In the genomic region with DNA sequence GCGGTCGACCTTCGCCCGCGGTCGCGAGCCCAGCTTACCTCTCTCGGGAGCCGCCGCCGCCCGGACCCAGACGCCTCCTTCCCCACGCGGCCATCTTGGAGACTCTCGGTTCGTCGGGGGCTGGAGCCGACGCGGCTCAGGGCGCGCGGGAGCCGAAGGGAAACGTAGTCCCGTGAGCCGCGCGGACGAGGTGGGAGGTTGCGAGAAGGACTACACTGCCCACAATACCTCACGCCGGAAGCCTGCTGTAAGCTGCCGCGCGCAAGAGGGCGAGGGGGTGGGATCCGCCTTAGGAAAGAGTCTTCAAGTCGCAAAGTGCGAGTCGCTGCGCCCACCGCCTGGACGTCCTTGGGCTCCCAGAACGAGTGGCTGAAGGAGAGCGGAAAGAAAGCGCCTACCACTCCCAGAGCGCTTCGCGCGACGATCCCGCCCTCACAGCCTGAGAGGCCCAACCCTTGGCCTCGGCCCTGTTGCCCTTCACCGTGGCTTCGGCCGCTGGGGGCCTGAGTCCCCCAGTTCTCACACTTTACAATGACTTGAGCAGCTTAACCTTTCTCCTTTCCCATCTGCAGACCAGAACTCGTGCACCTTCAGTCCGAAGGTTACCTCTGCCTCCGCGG, we compare ENCODE assay signal across 8 mouse cellular contexts. TPM values are rescaled to one million over a fixed set of nuclear protein-coding genes. Genes with fewer than 3 reads are reported as not detected.
DNase-seq lines count a peak whose midpoint lies in the region; ATAC-seq and TF ChIP-seq lines count a peak whose summit lies in the region.

Tmem11 (minus strand) TSS at position 598 of the 620 bp plus-strand sequence.

- DNase-seq in 3T3-L1 (ENCODE audit: low read depth, low spot score): peak; percentile 96
- DNase-seq in adrenal gland, postnatal 4 days (ENCODE audit: low spot score in 2 of 2): peak; percentile 83 to 90
- peak; percentile 99 for DNase-seq in embryonic facial prominence, embryonic 14.5 days (ENCODE audit: low spot score)
- DNase-seq in heart, adult 2 months: peak; percentile 92 to 97
- peak; percentile 96 to 97 for DNase-seq in kidney, adult 8-10 months
- peak; percentile 89 to 95 for DNase-seq in spleen, postnatal 10 days (ENCODE audit: low spot score in 2 of 2)

- TF ChIP-seq CTCF in heart, adult 2 months (IDR thresholded peaks at IDR 0.05): peak; percentile 38

- H3K4me2 ChIP-seq in embryonic facial prominence, embryonic 14.5 days (ENCODE audit: low read depth, low read length): peak within 1 kb of the TSS; percentile 85
- H3K4me2 ChIP-seq in limb, embryonic 13.5 days (replicated peaks): peak within 1 kb of the TSS; percentile 74
- peak within 1 kb of the TSS; percentile 82 for H3K4me2 ChIP-seq in midbrain, embryonic 16.5 days (ENCODE audit: low read length)

- H3K4me3 ChIP-seq in embryonic facial prominence, embryonic 14.5 days (ENCODE audit: low read depth, low read length): peak within 1 kb of the TSS; percentile 91
- peak within 1 kb of the TSS; percentile 99 for H3K4me3 ChIP-seq in heart, adult 2 months
- H3K4me3 ChIP-seq in limb, embryonic 13.5 days: peak within 1 kb of the TSS; percentile 97
- H3K4me3 ChIP-seq in midbrain, embryonic 16.5 days (ENCODE audit: low read depth, low read length): peak within 1 kb of the TSS; percentile 71

- no peaks in the 10 kb centered on the region for H3K27me3 ChIP-seq in embryonic facial prominence, embryonic 14.5 days (replicated peaks; ENCODE audit: control insufficient read depth, insufficient read depth, low read length)
- no peaks in the 10 kb centered on the region for H3K27me3 ChIP-seq in heart, adult 2 months (ENCODE audit: control insufficient read depth, insufficient read depth, low read length)
- no peaks in the 10 kb centered on the region for H3K27me3 ChIP-seq in limb, embryonic 13.5 days
- no peaks in the 10 kb centered on the region for H3K27me3 ChIP-seq in midbrain, embryonic 16.5 days (ENCODE audit: control insufficient read depth, insufficient read depth, low read depth, low read length)

- H3K27ac ChIP-seq in embryonic facial prominence, embryonic 14.5 days (replicated peaks; ENCODE audit: low read depth, low read length): peak within 1 kb of the TSS; percentile 96
- peak within 1 kb of the TSS; percentile 93 for H3K27ac ChIP-seq in heart, adult 2 months
- H3K27ac ChIP-seq in limb, embryonic 13.5 days: peak within 1 kb of the TSS; percentile 95
- H3K27ac ChIP-seq in midbrain, embryonic 16.5 days (ENCODE audit: low read length): peak within 1 kb of the TSS; percentile 92

- no peaks in the 10 kb centered on the region for H3K9me3 ChIP-seq in embryonic facial prominence, embryonic 14.5 days (ENCODE audit: control insufficient read depth, low read length)
- no peaks in the 10 kb centered on the region for H3K9me3 ChIP-seq in limb, embryonic 13.5 days
- no peaks in the 10 kb centered on the region for H3K9me3 ChIP-seq in midbrain, embryonic 16.5 days (replicated peaks; ENCODE audit: control insufficient read depth, low read length, poor library complexity, severe bottlenecking)

- peaks cover 20% of the 10 kb centered on the region for H3K4me1 ChIP-seq in embryonic facial prominence, embryonic 14.5 days (ENCODE audit: control insufficient read depth, insufficient read depth, low read length)
- H3K4me1 ChIP-seq in heart, adult 2 months (ENCODE audit: control insufficient read depth, insufficient read depth, low read length): peaks cover 22% of the 10 kb centered on the region
- H3K4me1 ChIP-seq in limb, embryonic 13.5 days: peaks cover 47% of the 10 kb centered on the region
- H3K4me1 ChIP-seq in midbrain, embryonic 16.5 days (ENCODE audit: control insufficient read depth, insufficient read depth, low read length): peaks cover 29% of the 10 kb centered on the region

- H3K9ac ChIP-seq in embryonic facial prominence, embryonic 14.5 days (ENCODE audit: low read depth, low read length): peak within 1 kb of the TSS; percentile 95
- H3K9ac ChIP-seq in heart, adult 2 months (ENCODE audit: low read depth, low read length): peak within 1 kb of the TSS; percentile 87
- H3K9ac ChIP-seq in limb, embryonic 13.5 days: peak within 1 kb of the TSS; percentile 93
- peak within 1 kb of the TSS; percentile 91 for H3K9ac ChIP-seq in midbrain, embryonic 16.5 days (ENCODE audit: low read depth, low read length)

- WGBS in embryonic facial prominence, embryonic 14.5 days: under 1% methylated on average over 28 of the region's 62 CpGs
- under 1% methylated on average over 61 of the region's 62 CpGs for WGBS in heart, adult 2 months
- under 1% methylated on average over 62 of the region's 62 CpGs for WGBS in limb, embryonic 13.5 days
- WGBS in midbrain, embryonic 16.5 days: under 1% methylated on average over 53 of the region's 62 CpGs

- peak; percentile 89 for TF ChIP-seq POLR2A in heart, adult 2 months (IDR thresholded peaks at IDR 0.05; ENCODE audit: insufficient read depth, low read depth, low read length)

- peak; percentile 99 for ATAC-seq in embryonic facial prominence, embryonic 14.5 days (ENCODE audit: low read depth)
- peak; percentile 99 for ATAC-seq in limb, embryonic 13.5 days (ENCODE audit: low FRiP score, low read depth)
- peak; percentile 99 for ATAC-seq in midbrain, embryonic 16.5 days

- peaks cover 19% of the 10 kb centered on the region for H3K79me2 ChIP-seq in heart, adult 2 months (replicated peaks; ENCODE audit: control insufficient read depth, insufficient read depth, low read length)

- intact Hi-C loops in heart, adult 2 months (cut with DNase I): loop anchor here (2.0 kb wide), 2 partner anchors 48 to 102 kb away; partner anchors contain the start of genes Dhrs7b, Smcr8 and Top3a

- H3K36me3 ChIP-seq in embryonic facial prominence, embryonic 14.5 days (ENCODE audit: control insufficient read depth, insufficient read depth, low read length): peaks cover 5% of the 10 kb centered on the region; the same call in 1 of the 2 replicates
- peaks cover 3% of the 10 kb centered on the region; the same call in 1 of the 2 replicates for H3K36me3 ChIP-seq in heart, adult 2 months (ENCODE audit: control insufficient read depth, insufficient read depth, low read length)
- H3K36me3 ChIP-seq in limb, embryonic 13.5 days: peaks cover 13% of the 10 kb centered on the region
- H3K36me3 ChIP-seq in midbrain, embryonic 16.5 days (ENCODE audit: control insufficient read depth, insufficient read depth, low read length): no peaks in the 10 kb centered on the region

- TF ChIP-seq EP300 in heart, adult 2 months (IDR thresholded peaks at IDR 0.05; ENCODE audit: insufficient read depth, low read depth, low read length): peak; percentile 69; the same call in 1 of the 2 replicates

RNA-seq across cellular contexts. Expression of gene Tmem11, which starts in this region (rescaled TPM):
- total RNA-seq in adrenal gland, postnatal 4 days (2021): 10 to 100 TPM; 41.5 to 42.7 TPM
- 61.6 and 61.7 TPM in 2 replicates for polyA plus RNA-seq in embryonic facial prominence, embryonic 14.5 days (2014; fragmentation: Nextera tagmentation; extraction: Ambion mirVana)
- 10 to 100 TPM; 28.3 to 31.4 TPM for total RNA-seq in heart, adult 2 months (2021)
- 59.6 and 66.7 TPM in 2 replicates for polyA plus RNA-seq in heart, adult 2 months (2012; rRNA removed)
- polyA plus RNA-seq in limb, embryonic 13.5 days (2015; fragmentation: Nextera tagmentation; extraction: Ambion mirVana): 62.3 and 67.1 TPM in 2 replicates
- 53.5 and 54.5 TPM in 2 replicates for polyA plus RNA-seq in midbrain, embryonic 16.5 days (2015; fragmentation: Nextera tagmentation; extraction: Ambion mirVana)

Comparison
In these comparisons a context has a peak if more than half of its experiments do, and no peak if none do; other contexts are left out.
1. Peak in every context shown above with its lines: DNase-seq, ATAC-seq, H3K4me3 ChIP-seq and H3K27ac ChIP-seq.